Mouse (Mus musculus) lung, embryonic 16.5 days (tissue): ENCODE data around the gene H60b. TPM values are rescaled to one million over a fixed set of nuclear protein-coding genes. Genes with fewer than 3 reads are reported as not detected.
"Not testable (repeated sequence)": the region's sequence is repeated elsewhere in the genome, so short reads cannot be mapped to it uniquely, and the experiment has no call there.

Experiments used
- ATAC-seq: fragments of 200-750 bp; cut with Nextera tagmentation; 2 replicates; pipeline ENCODE4 v1.8.0; 2017; ENCODE audit warnings: low read depth, mild to moderate bottlenecking, moderate library complexity
- H3K27ac ChIP-seq: fragments of 300-500 bp; sonication (generic); 2 replicates; pipeline ENCODE4 v1.5.1; 2014; ENCODE audit warnings: mild to moderate bottlenecking, control low read depth, low read length
- H3K27me3 ChIP-seq: fragments of 300-500 bp; sonication (generic); 2 replicates; pipeline ENCODE4 v1.6.1; 2014; ENCODE audit warnings: low read depth, low read length, mixed read lengths; ENCODE audit not compliant: control insufficient read depth, insufficient read depth
- H3K36me3 ChIP-seq: fragments of 300-500 bp; sonication (generic); 2 replicates; pipeline ENCODE4 v1.6.1; 2014; ENCODE audit warnings: low read length; ENCODE audit not compliant: control insufficient read depth, insufficient read depth
- H3K4me1 ChIP-seq: fragments of 300-500 bp; sonication (generic); replicated peaks from 2 replicates; pipeline ENCODE4 v1.6.1; 2014; ENCODE audit warnings: low read length, mixed read lengths; ENCODE audit not compliant: control insufficient read depth, insufficient read depth
- H3K4me2 ChIP-seq: fragments of 300-500 bp; sonication (generic); 2 replicates; pipeline ENCODE4 v1.6.1; 2014; ENCODE audit warnings: low read depth, low read length, control low read depth
- H3K4me3 ChIP-seq: fragments of 300-500 bp; sonication (generic); 2 replicates; pipeline ENCODE4 v1.5.1; 2014; ENCODE audit warnings: mild to moderate bottlenecking, low read length, control low read depth
- H3K9ac ChIP-seq: fragments of 300-500 bp; sonication (generic); 2 replicates; pipeline ENCODE4 v1.6.1; 2014; ENCODE audit warnings: low read length, control low read depth
- H3K9me3 ChIP-seq: fragments of 300-500 bp; sonication (generic); 2 replicates; pipeline ENCODE4 v1.6.1; 2016; ENCODE audit warnings: low read length; ENCODE audit not compliant: control insufficient read depth
- WGBS: fragments of 180-500 bp; shearing (Covaris S2); extraction: QIAGEN DNeasy Blood & Tissue Kit; methylation state at CpG from one replicate; pipeline ENCODE4 v1.1.7; 2014; 5-methylcytosine and 5-hydroxymethylcytosine counted together
- polyA plus RNA-seq: library from polyadenylated mRNA; unstranded; fragments of >200 nt; fragmentation: Nextera tagmentation; extraction: Ambion mirVana; gene quantifications from 2 replicates; pipeline ENCODE4 v1.2.1, GENCODE M21; 2015

The H60b gene
- polyA plus RNA-seq, 1 experiment from 2014 or later = 0.99 TPM

DNA sequence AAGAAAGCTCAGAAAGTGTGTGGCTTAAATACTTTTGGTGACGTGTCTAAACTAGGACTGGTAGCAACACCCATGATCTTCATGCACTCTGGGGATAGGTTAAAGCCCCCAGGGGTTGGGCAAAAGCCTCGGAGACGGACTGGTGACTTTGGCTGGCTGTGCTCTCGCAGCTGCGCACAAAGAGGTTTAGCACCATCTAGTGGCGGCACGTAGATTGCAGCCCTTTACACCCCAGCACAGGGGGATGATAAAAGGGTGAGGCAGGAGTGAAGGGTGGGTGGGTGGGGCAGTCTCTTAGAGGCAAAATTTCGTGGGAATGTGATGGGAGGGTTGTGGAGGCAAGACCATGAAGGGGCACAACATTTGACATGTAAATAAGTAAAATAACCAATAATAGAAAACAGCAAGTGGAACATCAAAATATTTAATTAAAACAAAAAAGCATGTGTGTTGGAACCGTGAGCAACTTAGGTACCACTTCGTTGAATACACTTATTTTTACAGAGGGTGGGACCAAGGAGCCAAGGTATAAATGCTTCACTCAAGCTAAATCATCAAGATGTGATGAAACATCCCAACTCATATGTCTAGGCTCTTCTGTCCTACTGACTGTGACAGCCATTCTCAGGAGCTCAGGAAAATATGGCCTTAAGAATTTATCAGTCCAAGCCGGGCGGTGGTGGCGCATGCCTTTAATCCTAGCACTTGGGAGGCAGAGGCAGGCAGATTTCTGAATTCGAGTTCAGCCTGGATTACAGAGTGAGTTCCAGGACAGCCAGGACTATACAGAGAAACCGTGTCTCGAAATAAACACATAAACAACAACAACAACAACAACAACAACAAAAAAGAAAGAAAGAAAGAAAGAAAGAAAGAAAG, 5.6 kb downstream of the H60b start:
- H3K27me3 ChIP-seq, H3K9me3 ChIP-seq, H3K36me3 ChIP-seq, H3K9ac ChIP-seq, H3K27ac ChIP-seq, H3K4me1 ChIP-seq: not testable (repeated sequence)
- WGBS = 34% methylated on average over 13 of the region's 16 CpGs
- Histone ChIP-seq H3K4me3 (peak overlapping the region; percentile 16; the same call in 1 of the 2 replicates), H3K4me2 (peak overlapping the region; percentile 29)
- ATAC-seq = peak; percentile 60; the same call in 1 of the 2 replicates

DNA sequence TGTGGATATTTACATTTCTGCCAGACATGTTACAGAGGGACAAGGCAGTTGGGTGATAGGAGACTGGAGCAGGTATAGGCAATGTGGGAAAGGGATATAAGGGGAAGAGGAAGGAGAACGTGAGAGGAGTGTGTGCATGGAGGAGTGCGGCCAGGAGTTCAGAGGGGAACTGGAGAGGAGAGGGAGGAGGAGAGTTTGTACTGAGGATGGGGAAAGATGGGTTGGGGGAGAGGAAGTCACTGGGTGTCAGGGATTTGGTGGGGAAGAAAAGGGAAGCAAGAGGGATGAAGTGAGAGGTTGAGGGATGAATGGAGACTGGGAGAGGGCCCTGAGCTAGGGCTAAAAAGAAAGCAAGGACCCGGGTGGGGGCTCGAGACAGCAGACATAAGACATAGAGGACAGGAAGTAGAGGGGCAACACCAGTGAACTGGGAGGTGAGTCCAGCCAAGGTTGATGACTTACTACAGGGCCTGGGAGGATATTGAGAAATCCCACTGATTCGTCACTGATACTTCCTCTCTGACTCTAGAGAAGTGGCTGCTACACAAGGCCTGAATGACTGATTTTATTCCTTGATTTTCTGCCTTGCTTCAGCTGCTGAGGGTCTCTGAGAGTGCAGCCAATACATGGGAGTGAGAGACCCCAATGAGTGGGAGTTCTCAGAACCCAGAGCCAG, 7.1 kb downstream of the H60b start:
- H3K4me3 ChIP-seq, H3K9ac ChIP-seq, H3K27me3 ChIP-seq, H3K9me3 ChIP-seq, H3K27ac ChIP-seq, ATAC-seq, H3K4me1 ChIP-seq, H3K4me2 ChIP-seq, H3K36me3 ChIP-seq: not testable (repeated sequence)
- 57% methylated on average over 4 of the region's 5 CpGs for WGBS

DNA sequence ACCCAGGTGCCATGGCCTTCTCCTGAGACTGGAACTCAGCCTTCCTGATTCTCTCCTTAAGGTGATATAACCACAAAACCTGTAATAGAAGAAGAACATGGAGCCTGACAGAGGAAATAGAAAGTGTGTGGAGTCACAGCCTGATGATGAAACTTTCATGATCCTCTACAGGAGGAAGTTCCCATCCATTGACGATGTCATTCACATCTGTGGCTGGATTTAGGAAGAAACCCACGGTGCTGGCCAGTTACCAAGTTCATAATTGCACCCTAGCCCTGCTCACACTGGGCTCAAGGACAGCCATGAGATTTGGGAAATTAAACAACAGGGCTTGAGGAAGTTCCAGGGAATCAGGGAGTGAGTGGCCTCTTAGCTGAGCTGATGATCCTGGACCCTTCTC, 7.6 kb downstream of the H60b start:
- not testable (repeated sequence) for H3K27ac ChIP-seq, ATAC-seq, H3K27me3 ChIP-seq, H3K4me2 ChIP-seq, H3K9ac ChIP-seq, H3K36me3 ChIP-seq, H3K9me3 ChIP-seq, H3K4me1 ChIP-seq, H3K4me3 ChIP-seq
- 66% methylated on average over 2 of the region's 2 CpGs for WGBS

DNA sequence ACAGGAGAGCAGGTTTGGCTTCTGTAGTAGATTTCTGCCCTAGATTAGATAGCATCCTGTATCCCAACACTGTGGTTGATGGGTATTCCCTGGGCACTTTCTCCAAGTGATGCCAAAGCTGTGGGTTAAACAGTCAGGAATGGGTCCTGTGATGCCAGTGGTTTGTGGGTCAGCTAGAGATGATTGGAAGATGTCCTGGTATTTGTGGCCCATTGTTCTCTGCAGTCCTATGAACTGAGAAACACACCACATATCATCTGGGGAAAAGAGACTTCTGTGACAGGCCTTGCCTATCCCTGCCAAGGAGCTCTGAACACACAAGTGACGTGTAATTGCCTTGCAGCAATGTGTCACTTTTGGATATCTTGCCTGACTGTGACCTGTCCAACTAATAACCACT, 8.7 kb downstream of the H60b start:
- not testable (repeated sequence) for ATAC-seq, H3K27ac ChIP-seq, H3K9me3 ChIP-seq, H3K9ac ChIP-seq, H3K27me3 ChIP-seq, H3K36me3 ChIP-seq, H3K4me1 ChIP-seq, H3K4me3 ChIP-seq, H3K4me2 ChIP-seq
- 38% methylated on average over 1 of the region's 1 CpGs for WGBS

DNA sequence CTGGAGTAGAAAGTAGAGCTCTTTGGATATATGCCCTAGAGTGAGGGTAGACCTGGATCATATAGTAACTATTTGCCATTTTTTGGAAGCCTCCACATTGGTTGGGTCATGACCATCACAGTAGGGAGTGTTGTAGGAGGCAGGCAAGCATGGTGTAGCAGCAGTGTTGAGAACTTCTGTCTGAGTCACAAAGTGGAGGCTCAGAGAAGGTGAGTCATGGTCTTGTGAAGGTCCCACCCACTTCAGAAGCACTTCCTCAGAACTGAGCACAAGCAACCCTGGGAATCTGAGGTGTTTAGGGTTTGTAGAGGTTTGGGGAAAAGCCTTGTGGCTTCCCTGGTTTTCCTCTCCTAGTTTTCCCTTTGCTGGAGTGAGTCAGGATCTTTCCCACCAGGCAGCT, 10.7 kb downstream of the H60b start:
- H3K9me3 ChIP-seq, H3K4me2 ChIP-seq, H3K9ac ChIP-seq, H3K36me3 ChIP-seq, H3K27ac ChIP-seq, ATAC-seq, H3K4me1 ChIP-seq, H3K4me3 ChIP-seq, H3K27me3 ChIP-seq: not testable (repeated sequence)

DNA sequence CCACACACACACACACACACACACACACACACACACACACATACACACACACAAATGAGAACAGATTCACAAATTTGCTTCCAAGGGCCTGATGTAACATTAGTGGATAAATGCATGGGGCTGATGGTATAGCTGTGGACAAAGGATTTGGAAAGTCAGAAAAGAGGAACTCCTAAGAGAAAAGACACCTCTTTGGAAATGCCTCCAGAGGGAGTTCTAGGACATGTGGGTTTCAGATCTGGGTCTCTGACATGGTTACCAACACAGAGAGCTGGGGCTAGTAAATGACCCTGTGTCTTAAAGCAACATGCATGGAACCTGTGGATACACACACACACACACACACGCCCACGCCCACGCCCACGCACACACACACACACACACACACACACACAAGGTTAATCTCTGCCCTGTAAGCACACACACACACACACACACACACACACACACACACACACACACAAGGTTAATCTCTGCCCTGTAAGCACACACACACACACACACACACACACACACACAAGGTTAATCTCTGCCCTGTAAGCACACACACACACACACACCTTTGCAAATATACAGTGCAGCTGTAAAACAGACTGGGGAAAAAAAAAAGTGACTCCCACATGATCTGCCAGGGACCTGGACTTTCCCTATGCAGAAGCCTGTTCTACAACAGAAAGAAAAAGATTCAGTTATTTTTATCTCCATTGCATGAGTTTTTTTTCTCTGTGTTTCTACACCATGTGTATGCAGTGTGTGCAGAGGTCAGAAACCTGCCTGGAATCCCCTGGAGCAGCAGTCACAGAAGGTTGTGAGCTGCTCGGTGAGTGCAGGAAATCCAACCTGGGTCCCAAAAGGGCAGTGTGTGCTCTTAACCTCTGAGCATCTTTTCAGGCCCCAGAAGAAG, 14.3 kb downstream of the H60b start:
- not testable (repeated sequence) for H3K36me3 ChIP-seq, H3K9me3 ChIP-seq, H3K4me1 ChIP-seq, H3K9ac ChIP-seq, H3K27ac ChIP-seq, H3K27me3 ChIP-seq
- H3K4me2 ChIP-seq = 0 out of 2 replicates have a peak overlapping the region, but pooled peaks have one; percentile 20
- WGBS = 67% methylated on average over 4 of the region's 5 CpGs
- peak overlapping the region; percentile 15; the same call in 1 of the 2 replicates for H3K4me3 ChIP-seq
- ATAC-seq = peak; percentile 20; the same call in 1 of the 2 replicates

DNA sequence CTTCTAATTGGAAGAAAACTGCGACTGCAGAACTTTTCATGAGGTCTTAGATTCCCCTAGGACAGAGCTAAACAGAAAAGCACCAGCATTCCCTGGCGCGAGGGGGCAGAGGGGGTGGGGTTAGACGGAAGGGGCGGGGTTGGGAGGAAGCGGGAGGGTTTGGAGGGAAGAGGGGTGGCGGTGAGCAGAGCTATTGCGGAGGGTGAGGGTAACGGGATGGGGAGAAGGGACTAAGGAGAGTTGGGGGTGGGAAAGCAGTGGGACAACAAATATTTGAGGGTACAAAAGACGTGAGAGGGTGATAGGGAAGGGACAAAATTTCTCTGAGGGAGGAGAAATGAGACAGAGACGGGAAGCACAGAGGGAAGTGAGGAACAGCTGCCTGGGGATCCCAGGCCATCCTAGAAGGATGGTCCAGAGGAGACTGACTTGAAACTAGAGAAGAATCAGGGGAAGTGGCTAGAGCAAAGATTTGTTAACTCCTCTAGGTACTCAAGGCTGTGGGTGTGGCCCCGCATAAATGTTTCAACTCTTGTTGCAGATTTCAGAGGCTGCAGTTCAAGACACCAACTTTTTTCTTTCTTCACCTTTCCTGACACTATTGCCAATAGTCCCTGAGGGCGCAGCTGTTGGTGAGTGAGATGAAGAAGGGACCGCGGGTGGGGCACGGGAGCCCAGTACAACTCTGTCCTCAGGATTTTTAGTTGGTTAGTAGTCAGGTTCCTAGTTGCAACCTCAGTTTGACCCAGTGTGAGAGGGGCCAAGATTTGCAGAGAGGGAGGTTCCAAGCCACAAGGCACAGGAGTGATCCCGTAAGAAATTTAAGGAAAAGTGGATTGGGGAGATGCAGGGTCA, 15.2 kb downstream of the H60b start:
- not testable (repeated sequence) for H3K9me3 ChIP-seq, H3K27ac ChIP-seq, H3K4me1 ChIP-seq, H3K9ac ChIP-seq, H3K27me3 ChIP-seq, H3K36me3 ChIP-seq
- Histone ChIP-seq H3K4me2 (0 out of 2 replicates have a peak overlapping the region, but pooled peaks have one; percentile 20), H3K4me3 (peak overlapping the region; percentile 15; the same call in 1 of the 2 replicates)
- ATAC-seq = peak; percentile 72; the same call in 1 of the 2 replicates
- WGBS = 15% methylated on average over 11 of the region's 17 CpGs

DNA sequence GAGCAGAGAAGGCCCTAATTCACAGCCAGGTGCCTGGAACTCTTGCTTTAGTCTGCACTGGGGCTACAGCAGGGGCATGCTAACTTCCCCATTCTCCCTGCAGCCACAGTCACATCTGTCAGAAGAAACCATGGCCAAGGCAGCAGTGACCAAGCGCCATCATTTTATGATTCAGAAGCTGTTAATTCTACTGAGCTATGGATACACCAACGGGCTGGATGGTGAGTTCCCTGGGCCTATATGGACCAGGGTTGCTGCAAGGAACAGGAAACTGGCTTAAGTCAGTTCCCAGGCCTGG, 15.8 kb downstream of the H60b start:
- 68% methylated on average over 1 of the region's 2 CpGs for WGBS
- not testable (repeated sequence) for H3K4me3 ChIP-seq, H3K27me3 ChIP-seq, H3K9ac ChIP-seq, H3K4me2 ChIP-seq, H3K27ac ChIP-seq, ATAC-seq, H3K36me3 ChIP-seq, H3K9me3 ChIP-seq, H3K4me1 ChIP-seq
